Mouse (Mus musculus) ovary, adult 18-20 months (tissue): ENCODE measurements at regions not wholly inside any gene's neighbourhood (a gene's known extent, or its start where the extent isn't known, plus 50 kb on each side); places are given as distances from the start of the nearest gene placed in this dataset.
A peak's percentile ranks its signal among the peaks of the same experiment; 100 is the strongest.

Source experiments
- DNase-seq: peaks from one replicate; pipeline ENCODE4 v3.0.0; 2022; ENCODE audit warnings: low spot score, mixed read lengths

- DNase-seq, result no peak
Measured at GRCm38 (mm10) chr2:106256012-106256411, 252.7 kb upstream of the Dnajc24 start.

- no peak for DNase-seq
Measured at GRCm38 (mm10) chr2:106234358-106234757, 231.0 kb upstream of the Dnajc24 start.

- DNase-seq, result no peak
Measured at GRCm38 (mm10) chr2:106231136-106231535, 227.8 kb upstream of the Dnajc24 start.

- DNase-seq, result no peak
Measured at GRCm38 (mm10) chr2:106230021-106230420, 226.7 kb upstream of the Dnajc24 start.

GRCm38 (mm10) chr2:106228249-106228648 lies 224.9 kb upstream of the Dnajc24 start:
- no peak for DNase-seq

GRCm38 (mm10) chr2:106216169-106216568 lies 212.8 kb upstream of the Dnajc24 start:
- DNase-seq, result no peak

GRCm38 (mm10) chr2:106213740-106214139 lies 210.4 kb upstream of the Dnajc24 start:
- DNase-seq, result no peak

GRCm38 (mm10) chr2:106210773-106211172 lies 207.4 kb upstream of the Dnajc24 start:
- DNase-seq, result no peak

GRCm38 (mm10) chr2:106208767-106209250 lies 205.5 kb upstream of the Dnajc24 start:
- DNase-seq, result no peak

- DNase-seq, result no peak
Measured at GRCm38 (mm10) chr2:106200130-106200529, 196.8 kb upstream of the Dnajc24 start.

GRCm38 (mm10) chr2:106195170-106195569 lies 191.8 kb upstream of the Dnajc24 start:
- no peak for DNase-seq

- DNase-seq, result peak; percentile 7
Measured at GRCm38 (mm10) chr2:106194369-106195023, 191.1 kb upstream of the Dnajc24 start.

- DNase-seq, result no peak
Measured at GRCm38 (mm10) chr2:106193889-106194347, 190.6 kb upstream of the Dnajc24 start.

- no peak for DNase-seq
Measured at GRCm38 (mm10) chr2:106190579-106191322, 187.4 kb upstream of the Dnajc24 start.

- no peak for DNase-seq
Measured at GRCm38 (mm10) chr2:106183651-106184050, 180.3 kb upstream of the Dnajc24 start.

GRCm38 (mm10) chr2:106182051-106182450 lies 178.7 kb upstream of the Dnajc24 start:
- no peak for DNase-seq

- DNase-seq, result no peak
Measured at GRCm38 (mm10) chr2:106162681-106163080, 159.3 kb upstream of the Dnajc24 start.

GRCm38 (mm10) chr2:106161877-106162276 lies 158.5 kb upstream of the Dnajc24 start:
- DNase-seq, result no peak

GRCm38 (mm10) chr2:106149701-106150100 lies 146.4 kb upstream of the Dnajc24 start:
- no peak for DNase-seq

- no peak for DNase-seq
Measured at GRCm38 (mm10) chr2:106140931-106141330, 137.6 kb upstream of the Dnajc24 start.

GRCm38 (mm10) chr2:106101002-106101401 lies 97.7 kb upstream of the Dnajc24 start:
- no peak for DNase-seq

- no peak for DNase-seq
Measured at GRCm38 (mm10) chr2:106086121-106086520, 82.8 kb upstream of the Dnajc24 start.
